Mouse (Mus musculus): Measurements from ENCODE around the gene Rpl21. TPM values are rescaled to one million over a fixed set of nuclear protein-coding genes. Genes with fewer than 3 reads are reported as not detected.

Gene Rpl21
- polyA plus RNA-seq, 1 experiment from 2014 or later, result 375 TPM

- Histone ChIP-seq H3K4me2 (no peak overlapping the region), H3K4me1 (replicated peaks) (peaks cover 7% of the 10 kb centered on the region), H3K27me3 (replicated peaks) (no peaks in the 10 kb centered on the region), H3K27ac (ENCODE audit: poor library complexity, severe bottlenecking) (no peak overlapping the region), H3K9ac (no peak overlapping the region), H3K9me3 (replicated peaks) (peaks cover 10% of the 10 kb centered on the region; the same call in 1 of the 2 replicates), H3K4me3 (no peak overlapping the region), H3K36me3 (no peaks in the 10 kb centered on the region)
- ATAC-seq (ENCODE audit: insufficient number of reproducible peaks, low FRiP score), result no peak
- WGBS, result 45% methylated on average over 9 of the region's 9 CpGs
These were observed 34.7 kb upstream of the Rpl21 start for GRCm38 (mm10) chr5:146798031-146798430.

- no peak overlapping the region for H3K4me3 ChIP-seq
- H3K9ac ChIP-seq, result no peak overlapping the region
- WGBS, result 75% methylated on average over 8 of the region's 8 CpGs
- H3K36me3 ChIP-seq, result no peaks in the 10 kb centered on the region
- no peak for ATAC-seq (ENCODE audit: insufficient number of reproducible peaks, low FRiP score)
- H3K27me3 ChIP-seq (replicated peaks), result no peaks in the 10 kb centered on the region
- peaks cover 10% of the 10 kb centered on the region; the same call in 1 of the 2 replicates for H3K9me3 ChIP-seq (replicated peaks)
- no peak overlapping the region for H3K27ac ChIP-seq (ENCODE audit: poor library complexity, severe bottlenecking)
- H3K4me1 ChIP-seq (replicated peaks), result no peaks in the 10 kb centered on the region
- no peak overlapping the region for H3K4me2 ChIP-seq
These were observed 26.7 kb upstream of the Rpl21 start for GRCm38 (mm10) chr5:146806004-146806430.

GRCm38 (mm10) chr5:146809951-146810350 is 22.7 kb upstream of the Rpl21 start:
- ATAC-seq (ENCODE audit: insufficient number of reproducible peaks, low FRiP score), result no peak
- 63% methylated on average over 5 of the region's 5 CpGs for WGBS

GRCm38 (mm10) chr5:146812866-146813265 is 19.8 kb upstream of the Rpl21 start:
- Histone ChIP-seq H3K4me1 (replicated peaks) (no peaks in the 10 kb centered on the region), H3K27me3 (replicated peaks) (no peaks in the 10 kb centered on the region), H3K9ac (no peak overlapping the region), H3K4me3 (no peak overlapping the region), H3K4me2 (no peak overlapping the region), H3K36me3 (no peaks in the 10 kb centered on the region), H3K27ac (ENCODE audit: poor library complexity, severe bottlenecking) (no peak overlapping the region), H3K9me3 (replicated peaks) (peaks cover 6% of the 10 kb centered on the region; the same call in 1 of the 2 replicates)
- ATAC-seq (ENCODE audit: insufficient number of reproducible peaks, low FRiP score), result no peak
- 88% methylated on average over 5 of the region's 5 CpGs for WGBS

More at GRCm38 (mm10) chr5:146809951-146810350, 22.7 kb upstream of the Rpl21 start:
- H3K36me3 ChIP-seq, result no peaks in the 10 kb centered on the region
- no peak overlapping the region for H3K4me2 ChIP-seq
- H3K9ac ChIP-seq, result no peak overlapping the region
- H3K27me3 ChIP-seq (replicated peaks), result no peaks in the 10 kb centered on the region
- no peaks in the 10 kb centered on the region for H3K4me1 ChIP-seq (replicated peaks)
- 0 out of 2 replicates have a peak, but pooled peaks cover 3% of the 10 kb centered on the region for H3K9me3 ChIP-seq (replicated peaks)
- H3K27ac ChIP-seq (ENCODE audit: poor library complexity, severe bottlenecking), result no peak overlapping the region
- H3K4me3 ChIP-seq, result no peak overlapping the region

- H3K9me3 ChIP-seq (replicated peaks), result peaks cover 6% of the 10 kb centered on the region; the same call in 1 of the 2 replicates
- H3K27ac ChIP-seq (ENCODE audit: poor library complexity, severe bottlenecking), result no peak overlapping the region
- 83% methylated on average over 4 of the region's 4 CpGs for WGBS
- no peak overlapping the region for H3K4me3 ChIP-seq
- no peaks in the 10 kb centered on the region for H3K27me3 ChIP-seq (replicated peaks)
- no peaks in the 10 kb centered on the region for H3K36me3 ChIP-seq
- H3K9ac ChIP-seq, result no peak overlapping the region
- H3K4me2 ChIP-seq, result no peak overlapping the region
- no peaks in the 10 kb centered on the region for H3K4me1 ChIP-seq (replicated peaks)
- ATAC-seq (ENCODE audit: insufficient number of reproducible peaks, low FRiP score), result no peak
These were observed 19.3 kb upstream of the Rpl21 start for GRCm38 (mm10) chr5:146813421-146813820.

- ATAC-seq (ENCODE audit: insufficient number of reproducible peaks, low FRiP score), result no peak
These were observed 17.3 kb upstream of the Rpl21 start for GRCm38 (mm10) chr5:146815394-146815793.

GRCm38 (mm10) chr5:146817583-146817982 is 15.1 kb upstream of the Rpl21 start:
- no peaks in the 10 kb centered on the region for H3K27me3 ChIP-seq (replicated peaks)
- H3K36me3 ChIP-seq, result no peaks in the 10 kb centered on the region
- no peak overlapping the region for H3K27ac ChIP-seq (ENCODE audit: poor library complexity, severe bottlenecking)
- peaks cover 4% of the 10 kb centered on the region; the same call in 1 of the 2 replicates for H3K9me3 ChIP-seq (replicated peaks)
- H3K9ac ChIP-seq, result no peak overlapping the region
- no peak overlapping the region for H3K4me2 ChIP-seq
- H3K4me1 ChIP-seq (replicated peaks), result no peaks in the 10 kb centered on the region
- ATAC-seq (ENCODE audit: insufficient number of reproducible peaks, low FRiP score), result no peak
- no peak overlapping the region for H3K4me3 ChIP-seq
- WGBS, result 67% methylated on average over 8 of the region's 8 CpGs

More at GRCm38 (mm10) chr5:146815394-146815793, 17.3 kb upstream of the Rpl21 start:
- Histone ChIP-seq H3K4me2 (no peak overlapping the region), H3K9ac (no peak overlapping the region), H3K9me3 (replicated peaks) (peaks cover 6% of the 10 kb centered on the region; the same call in 1 of the 2 replicates), H3K4me1 (replicated peaks) (no peaks in the 10 kb centered on the region), H3K27ac (ENCODE audit: poor library complexity, severe bottlenecking) (no peak overlapping the region), H3K27me3 (replicated peaks) (no peaks in the 10 kb centered on the region), H3K36me3 (no peaks in the 10 kb centered on the region), H3K4me3 (no peak overlapping the region)
- 63% methylated on average over 4 of the region's 4 CpGs for WGBS

- Histone ChIP-seq H3K27me3 (replicated peaks) (no peaks in the 10 kb centered on the region), H3K4me1 (replicated peaks) (no peaks in the 10 kb centered on the region), H3K27ac (ENCODE audit: poor library complexity, severe bottlenecking) (no peak overlapping the region), H3K36me3 (no peaks in the 10 kb centered on the region), H3K9ac (no peak overlapping the region), H3K9me3 (replicated peaks) (peaks cover 3% of the 10 kb centered on the region; the same call in 1 of the 2 replicates), H3K4me3 (no peak overlapping the region), H3K4me2 (no peak overlapping the region)
- ATAC-seq (ENCODE audit: insufficient number of reproducible peaks, low FRiP score), result no peak
- 74% methylated on average over 8 of the region's 8 CpGs for WGBS
These were observed 13.6 kb upstream of the Rpl21 start for GRCm38 (mm10) chr5:146818906-146819623.

- WGBS, result 74% methylated on average over 5 of the region's 5 CpGs
- Histone ChIP-seq H3K9me3 (replicated peaks) (no peaks in the 10 kb centered on the region), H3K4me1 (replicated peaks) (no peaks in the 10 kb centered on the region), H3K9ac (no peak overlapping the region), H3K4me3 (no peak overlapping the region), H3K27me3 (replicated peaks) (no peaks in the 10 kb centered on the region), H3K27ac (ENCODE audit: poor library complexity, severe bottlenecking) (no peak overlapping the region), H3K36me3 (no peaks in the 10 kb centered on the region), H3K4me2 (no peak overlapping the region)
- no peak for ATAC-seq (ENCODE audit: insufficient number of reproducible peaks, low FRiP score)
These were observed 9.7 kb upstream of the Rpl21 start for GRCm38 (mm10) chr5:146823005-146823404.

GRCm38 (mm10) chr5:146829528-146829927 is 3.2 kb upstream of the Rpl21 start:
- WGBS, result 44% methylated on average over 8 of the region's 8 CpGs
- no peak overlapping the region for H3K27ac ChIP-seq (ENCODE audit: poor library complexity, severe bottlenecking)
- H3K36me3 ChIP-seq, result peaks cover 5% of the 10 kb centered on the region
- no peaks in the 10 kb centered on the region for H3K9me3 ChIP-seq (replicated peaks)
- H3K4me3 ChIP-seq, result no peak overlapping the region
- H3K9ac ChIP-seq, result no peak overlapping the region
- no peak overlapping the region for H3K4me2 ChIP-seq
- no peaks in the 10 kb centered on the region for H3K27me3 ChIP-seq (replicated peaks)
- H3K4me1 ChIP-seq (replicated peaks), result peaks cover 13% of the 10 kb centered on the region
- no peak for ATAC-seq (ENCODE audit: insufficient number of reproducible peaks, low FRiP score)

GRCm38 (mm10) chr5:146832435-146832768 is 288 bp upstream of the Rpl21 start:
- Histone ChIP-seq H3K27ac (ENCODE audit: poor library complexity, severe bottlenecking) (peak overlapping the region; percentile 84), H3K9me3 (replicated peaks) (no peaks in the 10 kb centered on the region), H3K4me1 (replicated peaks) (peaks cover 16% of the 10 kb centered on the region), H3K36me3 (peaks cover 33% of the 10 kb centered on the region), H3K27me3 (replicated peaks) (no peaks in the 10 kb centered on the region), H3K9ac (peak overlapping the region; percentile 32; the same call in 1 of the 2 replicates), H3K4me3 (peak overlapping the region; percentile 84), H3K4me2 (peak overlapping the region; percentile 88)
- no peak; the same call in 1 of the 2 replicates for ATAC-seq (ENCODE audit: insufficient number of reproducible peaks, low FRiP score)
- WGBS, result 47% methylated on average over 7 of the region's 7 CpGs
